Mouse (Mus musculus) heart, adult 18-20 months (tissue): Measurements from ENCODE around the gene Zfp599. TPM values are rescaled to one million over a fixed set of nuclear protein-coding genes. Genes with fewer than 3 reads are reported as not detected.

ENCODE experiments used
- DNase-seq, 2 experiments: peaks; one replicate each; pipeline ENCODE4 v3.0.0; 2021 to 2022; ENCODE audit warnings: mixed read lengths in 1 of 2
- total RNA-seq, 2 experiments: library from RNA; stranded (reverse); gene quantifications; 2 replicates each; pipeline ENCODE4 v1.2.3; 2021

Gene Zfp599
- total RNA-seq, 2 experiments from 2014 or later = 0.15 to 0.21 TPM

- no peak for DNase-seq
These were observed 35.6 kb downstream of the Zfp599 start for GRCm38 (mm10) chr9:22224066-22224465.

GRCm38 (mm10) chr9:22217858-22218493 lies 41.7 kb downstream of the Zfp599 start:
- no peak for DNase-seq

- DNase-seq = no peak
These were observed 43.0 kb downstream of the Zfp599 start for GRCm38 (mm10) chr9:22216705-22217104.

- no peak for DNase-seq
These were observed 45.1 kb downstream of the Zfp599 start for GRCm38 (mm10) chr9:22214549-22214948.

GRCm38 (mm10) chr9:22213785-22214194 lies 45.9 kb downstream of the Zfp599 start:
- peak; percentile 50 to 64 for DNase-seq

Other genes with a start within 250 kb of the Zfp599 start
- gene Elavl3, start 207.9 kb downstream of the Zfp599 start, total RNA-seq = under 1 TPM in 1 of 2 experiments, not detected in 1; 0.26 TPM
- under 1 TPM in 1 of 2 experiments, not detected in 1; 0.55 TPM for gene Gm49318, start 188.6 kb downstream of the Zfp599 start, total RNA-seq
- 1 to 10 TPM; 3.8 to 3.9 TPM for gene Zfp653, start 188.5 kb downstream of the Zfp599 start, total RNA-seq
- 100 to 1,000 TPM; 105 to 108 TPM for gene Ecsit, start 174.5 kb downstream of the Zfp599 start, total RNA-seq
- 1 to 10 TPM; 7.1 to 9.8 TPM for gene Cnn1, start 160.7 kb downstream of the Zfp599 start, total RNA-seq
- gene Elof1, start 142.7 kb downstream of the Zfp599 start, total RNA-seq = 10 to 100 TPM; 35.2 to 36.2 TPM
- gene Acp5, start 124.2 kb downstream of the Zfp599 start, total RNA-seq = 10 to 100 TPM in 1 of 2 experiments, 1 to 10 TPM in 1; 1.9 to 12.3 TPM
- gene Pigyl, start 103.0 kb downstream of the Zfp599 start, total RNA-seq = 10 to 100 TPM; 43.8 to 55.1 TPM
- under 1 TPM; 0.13 to 0.15 TPM for gene Zfp872, start 71.8 kb downstream of the Zfp599 start, total RNA-seq
- gene Zfp809, start 34.2 kb downstream of the Zfp599 start, total RNA-seq = 10 to 100 TPM; 22.6 to 24.1 TPM
- gene Zfp810, start 47.8 kb upstream of the Zfp599 start, total RNA-seq = 1 to 10 TPM; 4.7 to 5.5 TPM
- 1 to 10 TPM; 1.6 TPM for gene Anln, start 129.3 kb upstream of the Zfp599 start, total RNA-seq
- under 1 TPM; 0.30 to 0.31 TPM for gene 9530077C05Rik, start 151.6 kb upstream of the Zfp599 start, total RNA-seq
- gene Gm17545, start 194.4 kb upstream of the Zfp599 start, total RNA-seq = not detected
- 10 to 100 TPM; 39.2 to 39.6 TPM for gene Rp9, start 209.8 kb upstream of the Zfp599 start, total RNA-seq
- gene Bbs9, start 215.8 kb upstream of the Zfp599 start, total RNA-seq = 10 to 100 TPM; 12.9 to 14.0 TPM